Mouse (Mus musculus): ENCODE measurements around the gene Asb17. TPM values are rescaled to one million over a fixed set of nuclear protein-coding genes. Genes with fewer than 3 reads are reported as not detected.
"Not testable (repeated sequence)": the region's sequence is repeated elsewhere in the genome, so short reads cannot be mapped to it uniquely, and the experiment has no call there.

The Asb17 gene
- polyA plus RNA-seq (2012; rRNA removed): 0.20 and 0.52 TPM in 2 replicates

DNA sequence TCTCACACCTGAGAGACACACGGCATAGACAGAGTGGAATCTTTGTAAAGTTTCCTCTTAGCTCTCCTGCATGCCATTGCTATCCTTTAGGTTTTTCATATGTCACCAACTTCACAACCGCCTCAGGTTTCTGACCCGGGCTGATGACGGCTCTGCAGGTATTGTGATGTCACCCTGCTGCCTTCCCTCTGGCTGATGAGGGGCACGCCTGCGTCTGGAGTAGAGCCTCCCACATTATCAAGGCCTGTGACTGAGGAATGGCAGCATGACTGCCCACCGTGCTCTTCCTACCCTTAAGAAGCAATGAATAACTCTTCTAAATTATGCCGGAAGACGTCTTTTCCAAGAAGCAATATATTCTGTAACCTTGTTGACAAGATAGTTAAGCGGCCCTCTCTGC, at the start of gene Asb17:
TSS of gene Asb17 (plus strand) at position 180 of the 400 bp plus-strand sequence.
- DNase-seq (ENCODE audit: low read depth): no peak

DNA sequence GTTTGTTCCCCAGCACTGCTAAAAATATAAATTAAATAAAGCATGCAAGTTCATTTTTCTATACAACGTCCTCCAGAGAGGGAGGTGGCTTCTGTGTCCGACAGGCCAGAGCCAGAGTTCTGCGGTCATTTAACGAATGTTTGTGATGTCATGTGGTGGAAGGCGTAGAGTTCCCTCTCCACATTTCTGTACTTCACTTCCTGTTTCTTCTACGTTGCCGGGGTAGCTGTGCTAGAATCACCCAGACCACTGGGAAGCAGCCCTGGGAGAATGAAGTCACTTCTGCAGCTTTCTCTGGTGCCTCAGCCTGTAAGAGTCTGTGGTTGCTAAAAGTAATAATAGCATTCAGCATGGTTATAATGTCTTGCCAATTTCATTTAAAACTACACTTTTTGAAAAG, 46.4 kb upstream of the Asb17 start:
- no peak for DNase-seq (ENCODE audit: low read depth)

DNA sequence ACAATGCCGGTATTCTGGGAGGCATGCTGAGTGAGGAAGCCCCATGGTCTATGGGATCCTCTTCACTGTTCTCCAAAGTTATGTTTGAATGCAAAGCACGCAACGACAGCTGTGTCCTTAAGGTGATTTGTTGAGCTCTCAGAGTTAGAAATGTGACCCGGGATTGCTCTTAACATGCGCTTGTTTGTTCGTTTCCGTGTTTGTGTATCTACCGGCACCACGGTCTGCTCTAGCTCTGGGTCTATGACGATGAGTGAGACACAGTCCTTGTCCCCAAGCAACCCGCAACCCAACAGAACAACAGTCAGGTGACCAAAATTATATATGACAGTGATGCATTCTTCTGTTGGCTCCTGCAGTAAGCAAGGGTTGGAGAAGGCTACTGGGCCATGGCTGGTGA, 44.4 kb upstream of the Asb17 start:
- DNase-seq (ENCODE audit: low read depth): no peak

DNA sequence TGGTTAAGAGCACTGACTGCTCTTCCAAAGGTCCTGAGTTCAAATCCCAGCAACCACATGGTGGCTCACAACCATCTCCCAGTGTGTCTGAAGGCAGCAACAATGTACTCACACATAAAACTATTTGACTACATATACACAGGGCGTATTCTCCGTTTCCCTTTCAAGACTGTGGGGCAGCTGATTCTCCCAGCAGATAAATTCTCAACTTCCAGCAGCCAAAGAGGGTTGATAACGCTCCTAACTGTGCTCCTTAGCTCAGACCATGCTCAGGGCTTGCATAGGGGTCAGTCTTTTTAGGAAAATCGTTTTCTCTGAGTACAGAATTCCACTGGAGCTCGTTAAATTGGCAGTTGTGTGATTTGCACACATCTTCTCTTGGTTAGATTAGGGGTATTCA, 43.3 kb upstream of the Asb17 start:
- no peak for DNase-seq (ENCODE audit: low read depth)

DNA sequence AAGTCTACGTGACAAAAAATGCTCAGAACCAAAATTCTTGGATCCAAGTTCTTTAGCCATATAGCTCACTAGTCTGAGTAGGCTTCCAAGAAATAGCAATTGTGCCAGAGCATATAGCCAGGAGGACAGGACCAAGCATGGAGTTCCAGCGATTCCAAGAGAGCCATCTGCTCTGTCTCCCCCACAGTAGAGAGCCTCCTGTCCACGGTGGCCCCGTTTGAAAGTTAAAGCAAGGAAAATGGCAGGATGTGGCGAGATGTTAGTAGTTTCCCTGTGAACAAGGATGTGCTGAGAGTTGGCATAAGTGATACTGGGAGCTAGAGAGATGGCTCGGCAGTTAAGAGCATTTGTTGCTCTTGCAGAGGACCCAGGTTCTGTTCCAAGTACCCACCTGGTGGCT, 42.5 kb upstream of the Asb17 start:
- no peak for DNase-seq (ENCODE audit: low read depth)

DNA sequence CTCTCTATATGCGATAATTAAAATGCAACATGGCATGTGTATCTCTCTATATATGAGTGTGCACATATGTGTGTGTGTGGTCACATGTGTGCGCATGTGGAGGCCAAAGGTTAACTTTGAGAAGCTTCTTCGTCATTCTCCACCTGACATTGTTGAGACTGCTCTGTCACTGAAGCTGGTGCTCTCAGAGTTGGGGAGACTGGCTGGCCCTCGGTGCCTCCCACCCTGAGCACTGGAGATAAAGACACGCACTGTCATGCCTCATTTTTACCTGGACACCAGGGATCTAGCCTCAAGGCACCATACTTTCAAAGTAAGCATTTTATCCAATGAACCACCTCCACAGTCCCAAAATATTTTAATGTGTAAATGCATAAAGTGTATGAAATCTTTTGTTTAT, 41.4 kb upstream of the Asb17 start:
- no peak for DNase-seq (ENCODE audit: low read depth)

DNA sequence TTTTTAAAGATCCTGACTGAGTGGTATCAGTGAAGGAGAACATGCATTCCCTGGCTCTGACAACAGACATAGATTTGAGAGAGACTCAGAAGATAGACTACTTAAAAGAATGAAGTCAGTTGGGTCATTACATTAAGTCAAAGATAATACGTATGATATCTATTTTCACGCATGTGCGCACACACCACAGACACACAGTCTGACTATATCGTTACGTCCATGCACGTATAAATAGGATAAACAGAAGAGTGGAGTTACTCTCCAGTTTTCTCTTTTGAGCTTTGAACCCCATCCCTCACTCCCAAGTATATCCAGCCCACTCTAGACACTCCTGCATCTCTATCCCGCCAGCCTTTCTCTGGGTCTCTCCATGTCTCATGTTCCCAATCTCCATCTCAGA, 40.0 kb upstream of the Asb17 start:
- DNase-seq (ENCODE audit: low read depth): no peak

DNA sequence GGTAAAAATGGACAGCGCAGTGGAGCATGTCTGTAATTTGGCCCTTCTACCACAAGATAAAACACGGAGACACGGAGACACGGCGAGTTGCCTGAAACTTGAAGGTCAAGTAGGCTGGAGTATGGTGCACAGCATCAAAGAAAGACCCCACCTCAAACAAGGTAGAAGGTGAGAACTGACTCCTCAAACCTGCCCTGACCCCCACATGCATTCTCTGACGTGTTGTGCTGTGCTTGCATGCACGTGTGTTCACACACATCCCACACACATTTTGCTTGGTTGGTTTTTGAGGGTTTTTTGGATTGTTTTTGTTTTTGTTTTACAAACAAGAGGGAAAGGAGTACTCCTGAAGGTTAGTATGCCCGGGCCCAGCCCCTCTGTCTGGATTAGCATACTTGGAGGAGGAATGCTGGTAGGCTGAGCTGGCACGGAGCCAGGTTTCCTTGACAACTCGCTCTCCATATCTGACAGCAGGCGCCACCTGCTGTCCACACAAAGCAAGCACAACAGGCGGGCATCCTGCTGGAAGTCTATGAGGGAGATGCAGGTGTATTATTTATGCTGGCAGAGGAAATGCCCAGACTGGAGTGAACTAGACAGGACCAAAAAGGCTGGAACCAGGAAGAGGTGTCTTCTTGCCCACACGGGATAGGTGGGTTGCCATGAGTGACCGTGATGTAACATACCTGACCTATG, 37.8 kb upstream of the Asb17 start:
- DNase-seq (ENCODE audit: low read depth): no peak

DNA sequence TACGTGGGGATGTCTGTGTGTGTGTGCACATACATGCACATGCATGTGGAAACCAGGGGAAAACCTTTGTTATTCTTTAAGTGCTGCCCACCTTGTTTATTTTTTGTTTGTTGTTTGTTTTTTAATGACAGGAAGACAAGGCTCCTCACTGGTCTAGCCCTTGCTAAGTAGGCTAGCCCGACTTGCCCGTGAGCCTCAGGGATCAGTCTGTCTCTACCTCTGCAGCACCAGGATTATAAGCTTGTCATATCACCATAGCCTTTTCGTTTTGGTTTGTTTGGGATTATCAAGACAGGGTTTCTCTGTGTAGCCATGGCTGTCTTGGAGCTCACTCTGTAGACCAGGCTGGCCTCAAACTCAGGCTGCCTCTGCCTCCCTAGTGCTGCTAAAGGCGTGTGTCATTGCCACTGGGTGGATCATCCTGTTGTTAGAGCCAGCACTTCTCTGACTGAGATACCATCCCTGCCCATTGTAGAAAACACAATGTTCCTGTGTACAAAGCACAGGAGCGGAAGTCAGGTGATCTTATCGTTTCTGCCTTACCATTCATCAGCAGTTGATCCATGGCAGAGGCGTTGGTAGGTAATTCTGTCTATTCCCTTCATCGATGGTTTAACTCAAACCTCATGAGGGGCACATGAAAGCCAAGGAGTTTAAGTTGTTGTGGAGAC, 37.1 kb upstream of the Asb17 start:
- DNase-seq (ENCODE audit: low read depth): no peak

DNA sequence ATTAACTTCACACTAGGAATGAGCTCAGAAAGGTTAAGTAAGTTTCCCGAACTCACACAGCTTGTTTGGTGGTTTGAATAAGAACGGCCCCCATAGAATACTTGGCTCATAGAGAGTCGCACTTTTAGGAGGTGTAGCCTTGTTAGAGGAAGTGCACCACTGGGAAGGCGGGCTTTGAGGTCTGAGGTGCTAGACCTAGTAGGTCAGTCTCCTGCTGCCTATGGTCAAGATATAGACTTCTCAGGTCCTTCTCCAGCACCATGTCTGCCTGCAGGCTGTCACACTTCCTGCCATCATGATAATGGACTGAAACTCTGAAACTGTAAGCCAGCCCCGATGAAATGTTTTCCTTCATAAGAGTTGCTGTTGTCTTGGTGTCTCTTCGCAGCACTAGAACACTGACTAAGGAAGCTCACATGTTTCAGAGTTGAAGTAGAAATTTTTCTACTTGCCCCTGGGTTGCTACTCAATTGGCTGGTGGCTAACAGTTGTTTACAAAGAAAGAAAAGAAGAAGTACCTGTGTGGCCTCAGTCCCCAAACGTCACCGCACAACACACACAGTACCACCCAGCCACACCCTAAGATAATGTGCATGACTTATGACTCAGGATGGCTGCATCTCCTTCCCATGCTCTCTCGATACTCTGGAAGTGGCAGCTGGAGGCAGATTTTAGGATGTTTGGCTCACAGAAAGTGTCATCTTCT, 36.4 kb upstream of the Asb17 start:
- no peak for DNase-seq (ENCODE audit: low read depth)

DNA sequence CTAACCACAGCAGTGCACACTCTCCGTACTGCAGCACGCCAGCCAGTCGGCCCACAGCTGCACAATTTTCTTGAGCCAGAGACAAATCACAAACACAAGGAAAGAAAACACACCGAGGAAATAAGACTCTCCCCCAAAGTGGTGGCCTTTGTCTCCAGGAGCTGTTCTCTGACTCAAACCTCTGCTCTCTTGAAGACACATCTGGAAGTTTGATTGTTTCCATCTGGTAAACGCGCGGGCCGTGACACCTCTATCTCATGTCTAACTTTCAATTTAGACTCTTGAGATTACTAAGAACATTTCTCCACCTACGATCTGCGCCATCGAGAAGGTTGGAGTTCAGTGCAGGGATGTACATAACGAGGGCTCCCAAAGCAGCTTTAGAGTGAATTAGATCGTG, 35.6 kb upstream of the Asb17 start:
- DNase-seq (ENCODE audit: low read depth): no peak

DNA sequence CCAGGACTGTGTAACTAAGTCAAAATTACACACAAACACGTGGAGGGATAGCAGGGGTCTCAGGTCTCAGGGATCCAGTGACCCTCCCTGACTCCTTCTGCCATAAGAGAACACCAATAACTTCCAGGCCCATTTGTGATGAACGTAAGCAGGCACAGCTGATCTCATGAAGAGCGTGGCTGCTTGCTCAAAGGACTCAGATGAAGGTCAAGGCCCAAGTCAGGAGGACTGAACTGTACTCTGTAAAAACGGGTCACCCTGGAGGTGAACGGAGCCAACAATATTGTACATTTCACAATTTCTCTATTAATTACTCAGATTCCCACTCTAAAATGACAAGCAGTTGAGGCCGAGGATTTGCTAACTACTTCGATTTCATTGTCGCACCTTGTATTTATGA, 30.0 kb upstream of the Asb17 start:
- DNase-seq (ENCODE audit: low read depth): no peak

DNA sequence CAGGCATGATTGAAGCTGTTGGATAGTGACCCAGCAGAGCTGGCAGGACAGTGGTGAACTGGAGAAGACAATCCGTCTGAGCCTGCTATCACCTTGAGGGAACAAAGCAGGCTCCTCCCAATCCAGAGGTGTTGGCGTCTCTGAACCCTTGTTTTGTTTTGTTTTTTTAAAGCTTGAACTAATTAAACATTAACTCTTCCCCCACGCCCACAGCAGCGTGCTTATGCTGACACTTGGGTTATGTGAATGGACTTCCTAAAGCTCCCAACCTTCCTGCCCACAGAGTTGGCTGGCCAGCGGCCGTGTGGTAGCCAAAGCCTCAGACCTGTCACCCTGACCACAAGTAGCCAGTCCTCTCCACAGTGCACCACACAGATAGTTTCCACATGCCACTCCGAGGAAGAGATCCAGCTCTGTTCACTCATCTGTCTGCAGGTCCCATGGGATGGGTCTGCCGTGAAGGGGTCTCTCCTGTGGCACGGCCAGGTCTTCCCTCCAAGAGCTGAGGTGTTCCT, 26.6 kb upstream of the Asb17 start:
- no peak for DNase-seq (ENCODE audit: low read depth)

DNA sequence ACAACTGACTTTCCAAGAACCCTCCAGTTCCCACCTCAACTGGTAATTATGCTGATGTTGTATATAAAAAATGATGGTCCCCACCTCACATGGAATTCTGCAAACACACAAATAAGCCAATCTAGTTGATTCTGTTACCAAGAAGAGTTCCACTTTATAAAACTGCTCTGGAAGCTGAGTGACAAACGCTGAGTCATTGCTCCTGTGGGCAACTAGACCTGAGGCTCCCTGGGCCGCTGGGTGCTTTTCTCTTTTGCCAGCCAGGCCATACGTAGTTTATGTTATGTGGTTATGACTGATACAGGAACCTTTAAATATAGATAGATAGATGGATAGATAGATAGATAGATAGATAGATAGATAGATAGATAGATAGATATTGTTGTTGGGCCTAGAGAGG, 25.3 kb upstream of the Asb17 start:
- no peak for DNase-seq (ENCODE audit: low read depth)

DNA sequence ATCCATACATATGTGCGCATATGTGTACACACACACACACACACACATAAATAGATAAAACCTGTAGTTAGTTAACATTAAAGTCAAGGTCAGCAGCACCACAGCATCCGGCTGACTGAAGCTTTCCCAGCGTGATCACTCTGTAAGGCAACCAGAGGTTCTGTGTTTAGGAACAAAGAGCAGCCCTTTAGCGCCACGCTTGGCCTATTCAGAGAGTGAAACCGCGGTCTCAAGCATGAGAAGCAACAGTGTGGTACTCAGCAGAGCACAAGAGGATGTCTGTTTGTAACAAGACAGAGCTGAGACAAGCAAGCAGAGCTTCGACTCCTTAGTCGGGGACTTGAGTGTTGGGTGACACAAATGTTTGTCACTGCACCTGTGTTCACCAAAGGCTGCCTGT, 24.6 kb upstream of the Asb17 start:
- no peak for DNase-seq (ENCODE audit: low read depth)

DNA sequence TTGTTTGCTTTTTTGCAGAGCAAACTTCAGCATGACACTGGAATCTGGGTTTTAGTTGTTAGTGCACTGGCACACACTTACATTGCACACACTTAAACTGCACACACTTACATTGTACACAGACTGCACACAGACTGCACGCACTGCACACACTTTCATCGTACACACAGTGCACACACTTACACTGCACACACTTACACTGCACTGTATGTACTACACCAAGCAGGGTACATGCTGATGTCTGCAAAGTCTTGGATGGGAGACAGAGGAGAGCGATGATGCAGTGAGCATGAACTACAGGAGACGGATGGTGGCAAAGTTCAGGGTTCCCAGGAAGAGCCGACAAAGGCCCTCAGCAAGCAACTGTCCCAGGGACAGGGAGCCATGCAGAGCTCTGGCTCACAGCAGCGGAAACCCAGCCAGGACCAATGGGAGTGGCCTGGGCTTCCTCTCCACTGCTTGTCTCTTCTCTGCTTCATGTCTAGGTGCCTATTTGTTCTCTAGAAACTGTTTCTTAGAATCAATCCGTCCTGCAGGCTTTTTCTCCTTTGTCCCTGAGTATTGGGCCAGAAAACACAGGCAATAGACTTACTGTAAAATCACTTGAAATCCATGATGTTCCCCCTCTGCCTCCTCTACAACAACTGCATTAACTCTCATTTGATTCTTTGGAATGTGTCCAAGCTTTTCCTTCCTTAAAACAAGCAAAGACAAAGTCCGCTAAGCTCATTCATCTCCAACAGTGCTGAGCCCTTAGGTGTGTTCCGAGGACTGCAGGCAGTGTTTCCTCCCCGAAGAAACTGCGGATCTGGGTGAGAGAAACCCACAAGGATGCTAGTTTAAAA, 20.1 kb upstream of the Asb17 start:
- DNase-seq (ENCODE audit: low read depth): no peak

DNA sequence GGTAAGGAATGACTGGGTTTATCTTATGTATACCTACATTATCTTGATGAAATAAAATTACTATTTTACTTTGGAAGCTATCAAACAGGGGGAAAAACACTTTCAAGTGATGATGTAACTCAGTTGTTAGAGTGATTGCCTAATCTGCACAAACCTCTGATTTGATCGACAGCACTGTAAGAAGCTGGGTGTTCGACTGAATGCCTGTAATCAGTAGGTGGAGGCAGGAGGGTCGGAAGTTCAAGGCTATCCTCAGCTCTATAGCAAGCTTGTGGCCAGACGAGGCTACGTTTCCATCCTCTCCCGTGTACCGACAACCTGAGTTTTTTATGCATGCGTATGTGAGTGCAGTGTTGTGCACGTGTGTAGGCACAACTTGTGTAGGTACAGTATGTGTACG, 18.8 kb upstream of the Asb17 start:
- DNase-seq (ENCODE audit: low read depth): no peak

DNA sequence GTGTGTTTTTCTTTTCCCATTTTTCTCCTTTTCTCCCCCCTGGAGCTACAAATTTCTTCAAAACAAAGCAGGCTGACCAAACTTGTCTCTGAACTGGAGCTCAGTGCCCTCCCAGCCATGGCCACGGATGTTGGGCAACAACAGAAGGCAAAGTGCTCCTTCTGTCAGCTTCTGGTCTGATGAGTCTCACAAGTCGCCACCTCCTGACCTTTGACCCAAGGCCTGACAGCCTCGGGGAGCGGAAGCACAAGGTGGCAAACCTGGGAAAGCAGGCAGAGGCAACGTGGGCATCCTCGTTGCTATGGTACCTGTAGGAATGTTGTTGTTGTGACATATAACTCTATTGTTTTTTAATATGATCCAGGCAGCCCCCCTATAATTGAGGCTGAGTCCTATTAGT, 17.4 kb upstream of the Asb17 start:
- DNase-seq (ENCODE audit: low read depth): no peak

DNA sequence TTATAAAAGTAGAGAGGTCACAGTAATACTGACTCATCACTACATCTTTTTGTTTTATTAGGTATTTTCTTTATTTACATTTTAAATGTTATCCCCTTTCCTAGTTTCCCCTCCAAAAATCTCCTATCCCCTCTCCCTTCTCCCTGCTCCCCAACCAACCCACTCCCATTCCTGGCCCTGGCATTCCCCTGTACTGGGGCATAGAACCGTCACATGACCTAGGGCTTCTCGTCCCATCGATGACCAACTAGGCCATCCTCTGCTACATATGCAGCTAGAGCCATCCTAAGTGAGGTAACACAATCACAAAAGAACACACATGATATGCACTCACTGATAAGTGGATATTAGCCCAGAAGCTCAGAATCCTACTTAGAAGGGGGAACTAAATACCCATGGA, 14.2 kb upstream of the Asb17 start:
- not testable (repeated sequence) for DNase-seq (ENCODE audit: low read depth)

DNA sequence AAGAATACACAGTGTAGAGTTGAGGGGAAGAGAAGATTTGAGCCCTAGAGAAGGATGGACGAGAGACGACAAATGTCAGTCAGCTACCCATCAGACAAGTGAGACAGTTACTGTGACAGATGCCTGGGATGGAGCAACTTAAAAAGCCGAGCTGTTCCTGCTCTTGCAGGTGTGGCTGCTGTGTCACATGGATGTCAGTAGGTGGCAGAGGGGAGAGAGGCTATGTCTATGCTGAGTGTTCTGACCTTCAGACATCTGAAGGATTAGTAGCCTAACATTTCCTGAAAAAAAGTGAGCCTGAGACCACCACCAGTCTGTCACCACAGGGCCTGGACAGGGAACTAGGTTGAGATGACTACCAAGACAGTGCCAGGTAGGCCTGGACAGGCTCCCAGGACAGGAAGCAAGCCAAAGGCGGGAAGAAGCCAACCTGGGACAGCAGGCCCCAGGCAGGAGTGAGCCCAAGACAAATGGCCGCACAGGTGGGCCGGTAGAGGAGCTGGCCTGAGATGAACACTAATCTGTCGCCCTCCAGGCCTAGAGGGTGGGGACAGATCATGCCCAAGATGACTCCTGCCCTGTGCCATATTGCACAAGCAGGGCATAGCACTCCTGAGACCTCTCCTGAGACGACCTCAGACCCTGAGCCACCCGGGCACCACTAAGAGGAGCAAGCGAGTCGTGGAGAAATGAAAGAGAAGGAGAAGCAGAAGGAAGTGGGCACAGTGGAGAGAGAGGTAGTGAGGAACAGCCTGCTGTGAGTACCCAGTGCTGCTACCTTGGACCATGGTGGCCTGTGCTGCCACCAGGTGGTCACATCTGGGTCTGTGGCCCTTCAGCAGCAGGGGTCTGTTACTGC, 12.8 kb upstream of the Asb17 start:
- no peak for DNase-seq (ENCODE audit: low read depth)

Measured in gonadal fat pad, adult 2 months (tissue).